Mouse (Mus musculus): Measurements from ENCODE around the gene Gpr35. TPM values are rescaled to one million over a fixed set of nuclear protein-coding genes. Genes with fewer than 3 reads are reported as not detected.

Gene Gpr35
- 0.77 TPM for total RNA-seq (2023)

DNA sequence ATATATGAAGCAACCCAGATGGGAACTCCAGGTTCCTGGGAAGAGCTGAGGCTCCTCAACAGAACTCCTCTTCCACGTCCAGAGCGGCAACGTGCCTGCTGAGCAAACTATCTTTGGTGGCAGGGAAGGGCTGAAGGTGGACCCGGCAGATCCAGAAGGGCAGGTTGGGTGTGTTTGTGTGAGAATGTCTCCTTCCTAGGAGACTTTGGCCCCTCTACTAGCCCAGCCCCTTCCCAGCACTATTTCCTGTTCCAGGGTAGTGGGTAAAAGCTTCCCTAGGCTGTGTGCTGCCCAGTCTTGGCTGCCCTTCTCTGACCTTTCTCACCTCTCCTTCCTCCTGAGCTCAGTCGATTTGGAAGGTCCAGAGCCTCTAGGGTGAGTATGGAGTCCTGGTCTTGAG, at the start of gene Gpr35:
Gpr35 (plus strand) TSS at position 259 of the 400 bp plus-strand sequence.

DNA sequence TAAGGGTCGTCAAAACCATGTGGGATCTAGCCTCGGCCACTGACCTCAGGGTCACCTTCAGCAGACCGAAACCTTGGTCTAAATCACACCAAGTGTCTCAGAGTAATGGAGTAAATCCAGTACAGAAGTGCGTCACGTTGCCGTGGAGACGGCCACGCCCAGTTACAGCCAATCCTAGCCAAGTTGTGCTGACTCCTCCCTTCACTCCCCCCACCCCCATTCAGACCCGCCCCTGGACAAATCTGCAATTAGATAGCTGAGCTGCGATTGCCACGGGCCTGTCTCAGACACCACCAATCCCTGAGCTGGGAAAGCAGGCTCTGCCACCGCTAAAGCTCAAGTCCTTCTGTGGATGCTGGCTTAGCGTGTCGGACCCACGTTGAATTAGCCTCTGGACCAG, 47.9 kb upstream of the Gpr35 start, which contains the start of gene Ankmy1:
Ankmy1 (minus strand) TSS at position 121 of the 400 bp plus-strand sequence.

DNA sequence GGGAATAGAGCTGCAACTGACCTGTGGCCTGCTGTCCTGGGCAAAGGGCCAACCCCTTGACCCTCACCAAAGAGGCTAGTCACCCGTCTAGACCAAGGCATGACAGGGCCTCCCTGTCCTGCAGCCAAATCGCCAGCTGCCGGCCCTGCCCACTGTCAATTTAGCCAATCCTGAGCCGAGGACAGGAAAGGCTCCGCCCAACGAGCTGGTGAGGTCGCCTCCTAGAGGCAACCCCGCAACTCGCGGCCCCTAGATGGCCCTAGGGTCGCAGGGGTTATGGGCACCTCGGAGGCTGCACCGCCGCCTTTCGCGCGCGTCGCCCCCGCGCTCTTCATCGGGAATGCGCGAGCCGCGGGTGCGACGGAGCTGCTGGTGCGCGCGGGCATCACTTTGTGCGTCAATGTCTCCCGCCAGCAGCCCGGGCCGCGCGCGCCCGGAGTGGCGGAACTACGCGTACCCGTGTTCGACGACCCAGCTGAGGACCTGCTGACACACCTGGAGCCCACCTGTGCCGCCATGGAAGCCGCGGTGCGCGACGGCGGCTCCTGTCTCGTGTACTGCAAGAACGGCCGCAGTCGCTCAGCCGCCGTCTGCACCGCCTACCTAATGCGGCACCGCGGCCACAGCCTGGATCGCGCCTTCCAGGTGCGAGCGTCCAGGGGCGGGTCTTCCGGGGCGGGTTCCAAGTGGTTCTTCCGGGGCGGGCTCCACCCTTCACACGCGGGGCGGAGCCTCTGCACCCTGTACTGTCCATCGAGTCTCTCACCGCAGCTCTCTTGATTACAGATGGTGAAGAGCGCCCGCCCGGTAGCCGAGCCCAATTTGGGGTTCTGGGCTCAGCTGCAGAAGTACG, 43.7 kb upstream of the Gpr35 start, which contains the start of gene Dusp28:
Dusp28 (plus strand) TSS at position 203 of the 853 bp plus-strand sequence.

DNA sequence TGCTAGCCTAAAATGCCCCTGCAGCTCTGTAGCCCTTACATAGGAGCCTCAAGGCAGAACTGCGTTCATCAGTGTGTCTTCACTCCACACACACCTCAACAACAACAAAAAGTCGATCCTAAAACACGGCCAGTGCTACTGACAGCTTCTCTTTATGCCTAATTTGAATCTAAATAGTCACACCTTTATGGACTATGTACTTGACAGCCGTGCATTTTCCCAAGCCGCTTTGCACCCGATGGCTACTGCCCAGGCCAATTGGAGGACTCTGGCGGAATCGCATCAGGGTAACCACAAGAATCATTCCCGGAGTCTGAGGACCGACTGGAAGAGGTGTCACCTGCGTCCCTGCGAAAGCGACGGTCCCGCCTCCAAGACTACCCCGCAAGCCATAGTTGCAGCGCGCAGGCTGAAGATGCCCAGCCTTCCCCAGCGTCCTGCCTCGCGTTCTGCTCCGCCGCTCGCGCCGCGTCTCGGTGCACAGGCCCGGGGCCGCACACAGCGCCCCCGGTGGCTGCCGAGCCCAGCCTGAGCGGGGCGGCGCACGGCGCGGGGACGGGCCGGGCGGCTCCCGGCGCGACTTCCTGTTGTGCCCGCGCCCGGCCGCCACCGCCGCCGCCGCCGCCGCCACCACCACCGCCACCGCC, 40.3 kb upstream of the Gpr35 start, which contains the start of gene Rnpepl1:
Rnpepl1 (plus strand) TSS at position 545 of the 647 bp plus-strand sequence.

DNA sequence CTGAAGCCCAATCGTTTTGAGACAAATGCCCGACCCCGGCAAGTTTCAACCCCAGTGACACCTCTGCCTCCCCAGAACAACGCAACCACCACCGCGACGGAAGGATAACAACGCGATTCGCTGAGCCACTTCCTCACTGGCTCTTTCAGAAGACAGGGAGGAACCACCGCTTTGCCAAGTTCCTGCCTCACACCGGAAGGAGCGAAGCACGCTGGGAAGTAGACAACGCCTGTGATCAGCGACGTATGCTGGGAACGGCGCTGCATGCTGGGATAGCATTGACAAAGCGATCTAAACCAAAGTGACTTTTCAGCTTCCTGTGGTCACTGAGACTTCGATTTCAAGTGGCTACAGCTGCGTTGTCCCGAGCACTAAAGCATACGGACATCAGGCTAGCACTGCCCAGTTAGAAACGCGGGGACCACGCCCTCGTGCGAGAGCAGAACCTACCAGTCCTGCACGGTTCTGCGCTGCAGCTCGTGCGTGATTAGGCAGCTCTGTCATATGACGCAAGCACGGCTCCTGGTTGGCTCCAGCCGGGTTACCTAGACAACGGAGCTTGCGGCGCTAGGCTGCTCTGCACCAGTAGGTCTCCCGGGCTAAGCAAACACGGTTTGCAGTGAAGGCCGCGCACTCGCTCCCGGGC, 16.4 kb upstream of the Gpr35 start, which contains the start of gene Capn10:
Capn10 (plus strand) TSS at position 195 of the 646 bp plus-strand sequence.

DNA sequence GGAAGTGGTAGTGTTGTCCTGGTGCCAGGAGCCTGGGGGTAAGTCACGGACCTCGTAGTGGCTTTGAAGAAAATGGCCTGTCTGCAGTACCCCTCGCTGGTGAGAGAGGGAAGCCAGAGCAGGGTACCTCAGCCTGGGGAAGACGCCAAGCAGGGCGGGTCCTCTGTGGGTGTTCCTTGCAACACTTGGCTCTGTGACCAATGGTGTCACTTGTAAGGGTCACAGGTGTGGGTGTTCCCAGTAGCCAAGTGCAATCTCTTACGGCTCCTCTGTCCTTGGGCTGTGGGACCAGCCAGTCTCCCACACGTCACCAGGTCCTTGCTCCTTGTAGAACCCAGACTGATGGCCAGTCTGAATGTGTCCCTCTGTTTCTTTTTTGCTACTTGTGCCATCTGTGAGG, 55.4 kb downstream of the Gpr35 start, which contains the start of gene Aqp12:
Aqp12 (plus strand) TSS at position 274 of the 400 bp plus-strand sequence.

Other genes starting within 250 kb of the Gpr35 start
- 5.1 TPM for gene Gpc1, start 119.2 kb upstream of the Gpr35 start, total RNA-seq (2023)
- gene Ankmy1, start 48.0 kb upstream of the Gpr35 start, total RNA-seq (2023) = 1.6 TPM
- 5.8 TPM for gene Dusp28, start 43.9 kb upstream of the Gpr35 start, total RNA-seq (2023)
- 89.5 TPM for gene Rnpepl1, start 40.1 kb upstream of the Gpr35 start, total RNA-seq (2023)
- gene Capn10, start 16.5 kb upstream of the Gpr35 start, total RNA-seq (2023) = 14.6 TPM
- gene Aqp12, start 55.5 kb downstream of the Gpr35 start, total RNA-seq (2023) = not detected
- not detected for gene Kif1a, start 151.1 kb downstream of the Gpr35 start, total RNA-seq (2023)
- not detected for gene Agxt, start 184.4 kb downstream of the Gpr35 start, total RNA-seq (2023)
- not detected for gene 2310007B03Rik, start 210.1 kb downstream of the Gpr35 start, total RNA-seq (2023)
- not detected for gene Crocc2, start 217.9 kb downstream of the Gpr35 start, total RNA-seq (2023)